Mouse (Mus musculus) gastrocnemius, adult 2 months (tissue): ENCODE results near the gene Tefm. TPM values are rescaled to one million over a fixed set of nuclear protein-coding genes. Genes with fewer than 3 reads are reported as not detected.
A peak's percentile ranks its signal among the peaks of the same experiment; 100 is the strongest.
"Not testable (repeated sequence)": the region's sequence is repeated elsewhere in the genome, so short reads cannot be mapped to it uniquely, and the experiment has no call there.

Experiments used
- DNase-seq: peaks from one replicate; pipeline ENCODE4 v3.0.0; 2022
- H3K27ac ChIP-seq: fragments of 200-600 bp; 2 replicates; pipeline ENCODE4 v1.8.1; 2022; ENCODE audit warnings: mild to moderate bottlenecking
- H3K4me3 ChIP-seq: fragments of 200-600 bp; 2 replicates; pipeline ENCODE4 v1.8.1; 2022; ENCODE audit warnings: mild to moderate bottlenecking, moderate library complexity
- CTCF ChIP-seq: fragments of 200-600 bp; IDR thresholded peaks from 2 replicates; pipeline ENCODE4 v1.8.1; 2022; ENCODE audit warnings: antibody characterized with exemption, mild to moderate bottlenecking, moderate library complexity
- intact Hi-C: fragments of 180-260 bp; cut with DNase I; formaldehyde crosslinking; loops from one replicate; pipeline ENCODE4 v1.15.1; 2025
- total RNA-seq, 2 experiments: library from RNA; stranded (reverse); gene quantifications; 2 replicates each; pipeline ENCODE4 v1.2.3; 2021

Tefm gene
- total RNA-seq, 2 experiments from 2014 or later = 18.6 to 24.1 TPM

- peak; percentile 94 for DNase-seq
- intact Hi-C loops = no loop called here
- TF ChIP-seq CTCF = no peak
- peak within 1 kb of the TSS; percentile 85 for H3K27ac ChIP-seq
- H3K4me3 ChIP-seq = peak within 1 kb of the TSS; percentile 74
Measured at GRCm38 (mm10) chr11:80153857-80154495, 12.0 kb upstream of the Tefm start, which contains the start of gene Adap2. Gene Adap2 (plus strand): TSS chr11:80154105.

- DNase-seq = no peak
- H3K27ac ChIP-seq = peak overlapping the region; percentile 85; the same call in 1 of the 2 replicates
- no peak overlapping the region for H3K4me3 ChIP-seq
- intact Hi-C loops = no loop called here
- TF ChIP-seq CTCF = no peak
Measured at GRCm38 (mm10) chr11:80152376-80152775, 10.4 kb upstream of the Tefm start.

- intact Hi-C loops = no loop called here
- H3K4me3 ChIP-seq = no peak overlapping the region
- no peak for DNase-seq
- H3K27ac ChIP-seq = peak overlapping the region; percentile 51
- TF ChIP-seq CTCF = no peak
Measured at GRCm38 (mm10) chr11:80151541-80151940, 9.6 kb upstream of the Tefm start.

GRCm38 (mm10) chr11:80150566-80150965 lies 8.6 kb upstream of the Tefm start:
- intact Hi-C loops = no loop called here

GRCm38 (mm10) chr11:80149412-80150023 lies 7.5 kb upstream of the Tefm start:
- DNase-seq = no peak
- H3K4me3 ChIP-seq = no peak overlapping the region
- intact Hi-C loops = no loop called here
- TF ChIP-seq CTCF = no peak
- peak overlapping the region; percentile 57 for H3K27ac ChIP-seq

More at GRCm38 (mm10) chr11:80150566-80150965, 8.6 kb upstream of the Tefm start:
- no peak for TF ChIP-seq CTCF
- no peak overlapping the region for H3K27ac ChIP-seq
- no peak for DNase-seq
- no peak overlapping the region for H3K4me3 ChIP-seq

- H3K27ac ChIP-seq, H3K4me3 ChIP-seq, DNase-seq, intact Hi-C loops: not testable (repeated sequence)
Measured at GRCm38 (mm10) chr11:80148974-80149373, 7.0 kb upstream of the Tefm start.

GRCm38 (mm10) chr11:80148313-80148712 lies 6.3 kb upstream of the Tefm start:
- no peak overlapping the region for H3K4me3 ChIP-seq
- intact Hi-C loops = no loop called here
- peak; percentile 50 for DNase-seq
- TF ChIP-seq CTCF = no peak
- H3K27ac ChIP-seq = no peak overlapping the region

- no peak for TF ChIP-seq CTCF
- DNase-seq = no peak
- peak overlapping the region; percentile 46 for H3K27ac ChIP-seq
- intact Hi-C loops = no loop called here
- H3K4me3 ChIP-seq = no peak overlapping the region
Measured at GRCm38 (mm10) chr11:80147748-80148147, 5.8 kb upstream of the Tefm start.

- Histone ChIP-seq H3K4me3 (no peak overlapping the region), H3K27ac (peak overlapping the region; percentile 48; the same call in 1 of the 2 replicates)
- no peak for TF ChIP-seq CTCF
- intact Hi-C loops = no loop called here
- DNase-seq = no peak
Measured at GRCm38 (mm10) chr11:80145787-80146275, 3.9 kb upstream of the Tefm start.

GRCm38 (mm10) chr11:80142872-80143271 lies 897 bp upstream of the Tefm start:
- Histone ChIP-seq H3K4me3 (peak overlapping the region; percentile 97), H3K27ac (peak overlapping the region; percentile 97; the same call in 1 of the 2 replicates)
- intact Hi-C loops = no loop called here
- TF ChIP-seq CTCF = no peak
- no peak for DNase-seq

- no peak overlapping the region for H3K4me3 ChIP-seq
- no peak overlapping the region for H3K27ac ChIP-seq
- TF ChIP-seq CTCF = no peak
- DNase-seq = no peak
- intact Hi-C loops = no loop called here
Measured at GRCm38 (mm10) chr11:80137773-80138172, 4.2 kb downstream of the Tefm start.

- Histone ChIP-seq H3K4me3 (no peak overlapping the region), H3K27ac (no peak overlapping the region)
- DNase-seq = no peak
- intact Hi-C loops = no loop called here
- TF ChIP-seq CTCF = no peak
Measured at GRCm38 (mm10) chr11:80136786-80137185, 5.2 kb downstream of the Tefm start.

GRCm38 (mm10) chr11:80135954-80136683 lies 5.9 kb downstream of the Tefm start:
- Histone ChIP-seq H3K27ac (no peak overlapping the region), H3K4me3 (no peak overlapping the region)
- intact Hi-C loops = no loop called here
- no peak for DNase-seq
- no peak for TF ChIP-seq CTCF
